Mouse (Mus musculus) midbrain, embryonic 12.5 days (tissue): ENCODE data around the gene Myh1. TPM values are rescaled to one million over a fixed set of nuclear protein-coding genes. Genes with fewer than 3 reads are reported as not detected.

Experiments
- ATAC-seq: fragments of 200-750 bp; cut with Nextera tagmentation; 2 replicates; pipeline ENCODE4 v1.8.0; 2017; ENCODE audit warnings: low read depth, moderate TSS enrichment, moderate library complexity; ENCODE audit not compliant: low FRiP score
- H3K27ac ChIP-seq: fragments of 300-500 bp; sonication (generic); replicated peaks from 2 replicates; pipeline ENCODE4 v1.5.1; 2016; ENCODE audit warnings: mild to moderate bottlenecking
- H3K27me3 ChIP-seq: fragments of 300-500 bp; sonication (generic); 2 replicates; pipeline ENCODE4 v1.6.1; 2016; ENCODE audit warnings: mild to moderate bottlenecking
- H3K36me3 ChIP-seq: fragments of 300-500 bp; sonication (generic); 2 replicates; pipeline ENCODE4 v1.6.1; 2016
- H3K4me1 ChIP-seq: fragments of 300-500 bp; sonication (generic); 2 replicates; pipeline ENCODE4 v1.6.1; 2016
- H3K4me2 ChIP-seq: fragments of 300-500 bp; sonication (generic); replicated peaks from 2 replicates; pipeline ENCODE4 v1.6.1; 2016; ENCODE audit warnings: mild to moderate bottlenecking, moderate library complexity
- H3K4me3 ChIP-seq: fragments of 300-500 bp; sonication (generic); 2 replicates; pipeline ENCODE4 v1.5.1; 2016; ENCODE audit warnings: mild to moderate bottlenecking
- H3K9ac ChIP-seq: fragments of 300-500 bp; sonication (generic); replicated peaks from 2 replicates; pipeline ENCODE4 v1.6.1; 2016; ENCODE audit warnings: mild to moderate bottlenecking, moderate library complexity
- H3K9me3 ChIP-seq: fragments of 300-500 bp; sonication (generic); 2 replicates; pipeline ENCODE4 v1.6.1; 2016; ENCODE audit warnings: mild to moderate bottlenecking
- WGBS: fragments of 180-500 bp; shearing (Covaris S2); methylation state at CpG from one replicate; pipeline ENCODE4 v1.1.7; 2016; 5-methylcytosine and 5-hydroxymethylcytosine counted together
- polyA plus RNA-seq: library from polyadenylated mRNA; unstranded; fragments of >200 nt; fragmentation: Nextera tagmentation; extraction: Ambion mirVana; gene quantifications from 2 replicates; pipeline ENCODE4 v1.2.1, GENCODE M21; 2016

The Myh1 gene
- polyA plus RNA-seq, 1 experiment from 2014 or later = not detected

- H3K27me3 ChIP-seq = no peaks in the 10 kb centered on the region
- H3K4me2 ChIP-seq = no peak overlapping the region
- no peaks in the 10 kb centered on the region for H3K36me3 ChIP-seq
- WGBS = 83% methylated on average over 2 of the region's 2 CpGs
- no peak overlapping the region for H3K27ac ChIP-seq
- no peaks in the 10 kb centered on the region for H3K9me3 ChIP-seq
- peaks cover 4% of the 10 kb centered on the region; the same call in 1 of the 2 replicates for H3K4me1 ChIP-seq
- H3K9ac ChIP-seq = no peak overlapping the region
- H3K4me3 ChIP-seq = no peak overlapping the region
- no peak for ATAC-seq
Observed at GRCm38 (mm10) chr11:67172439-67172838, 27.4 kb upstream of the Myh1 start.

GRCm38 (mm10) chr11:67176376-67176775 lies 23.5 kb upstream of the Myh1 start:
- no peak overlapping the region for H3K4me3 ChIP-seq
- no peak for ATAC-seq
- 63% methylated on average over 5 of the region's 5 CpGs for WGBS

GRCm38 (mm10) chr11:67190316-67190715 lies 9.5 kb upstream of the Myh1 start:
- WGBS = 89% methylated on average over 10 of the region's 10 CpGs
- no peak overlapping the region for H3K4me3 ChIP-seq

More at GRCm38 (mm10) chr11:67176376-67176775, 23.5 kb upstream of the Myh1 start:
- H3K9me3 ChIP-seq = no peaks in the 10 kb centered on the region
- no peak overlapping the region for H3K4me2 ChIP-seq
- H3K27ac ChIP-seq = no peak overlapping the region
- H3K4me1 ChIP-seq = no peaks in the 10 kb centered on the region
- no peaks in the 10 kb centered on the region for H3K27me3 ChIP-seq
- H3K36me3 ChIP-seq = no peaks in the 10 kb centered on the region
- no peak overlapping the region for H3K9ac ChIP-seq

GRCm38 (mm10) chr11:67190814-67191213 lies 9.0 kb upstream of the Myh1 start:
- Histone ChIP-seq H3K4me3 (no peak overlapping the region), H3K27me3 (no peaks in the 10 kb centered on the region), H3K4me2 (no peak overlapping the region), H3K9me3 (no peaks in the 10 kb centered on the region), H3K9ac (no peak overlapping the region), H3K4me1 (no peaks in the 10 kb centered on the region), H3K36me3 (no peaks in the 10 kb centered on the region), H3K27ac (no peak overlapping the region)
- no peak for ATAC-seq
- 87% methylated on average over 2 of the region's 2 CpGs for WGBS

More at GRCm38 (mm10) chr11:67190316-67190715, 9.5 kb upstream of the Myh1 start:
- H3K9ac ChIP-seq = no peak overlapping the region
- H3K27me3 ChIP-seq = no peaks in the 10 kb centered on the region
- H3K9me3 ChIP-seq = no peaks in the 10 kb centered on the region
- no peaks in the 10 kb centered on the region for H3K4me1 ChIP-seq
- H3K27ac ChIP-seq = no peak overlapping the region
- no peak for ATAC-seq
- H3K36me3 ChIP-seq = no peaks in the 10 kb centered on the region
- H3K4me2 ChIP-seq = no peak overlapping the region

GRCm38 (mm10) chr11:67191496-67191895 lies 8.4 kb upstream of the Myh1 start:
- H3K9me3 ChIP-seq = no peaks in the 10 kb centered on the region
- H3K4me3 ChIP-seq = no peak overlapping the region
- no peak overlapping the region for H3K9ac ChIP-seq
- 89% methylated on average over 14 of the region's 14 CpGs for WGBS
- no peaks in the 10 kb centered on the region for H3K36me3 ChIP-seq
- no peaks in the 10 kb centered on the region for H3K27me3 ChIP-seq
- no peak for ATAC-seq
- H3K27ac ChIP-seq = no peak overlapping the region
- H3K4me1 ChIP-seq = no peaks in the 10 kb centered on the region
- H3K4me2 ChIP-seq = no peak overlapping the region

GRCm38 (mm10) chr11:67199321-67199720 lies 531 bp upstream of the Myh1 start:
- Histone ChIP-seq H3K27me3 (no peaks in the 10 kb centered on the region), H3K4me3 (no peak overlapping the region), H3K36me3 (no peaks in the 10 kb centered on the region), H3K4me1 (no peaks in the 10 kb centered on the region), H3K27ac (no peak overlapping the region), H3K9ac (no peak overlapping the region), H3K9me3 (no peaks in the 10 kb centered on the region), H3K4me2 (no peak overlapping the region)
- no peak for ATAC-seq
- WGBS = 62% methylated on average over 1 of the region's 1 CpGs

GRCm38 (mm10) chr11:67204766-67205165 lies 4.9 kb downstream of the Myh1 start:
- H3K4me3 ChIP-seq = no peak overlapping the region
- ATAC-seq = no peak
- no peak overlapping the region for H3K27ac ChIP-seq
- H3K9ac ChIP-seq = no peak overlapping the region
- no peaks in the 10 kb centered on the region for H3K4me1 ChIP-seq
- H3K36me3 ChIP-seq = no peaks in the 10 kb centered on the region
- no peak overlapping the region for H3K4me2 ChIP-seq
- H3K27me3 ChIP-seq = no peaks in the 10 kb centered on the region
- 83% methylated on average over 3 of the region's 3 CpGs for WGBS
- no peaks in the 10 kb centered on the region for H3K9me3 ChIP-seq

- H3K9me3 ChIP-seq = no peaks in the 10 kb centered on the region
- no peak overlapping the region for H3K9ac ChIP-seq
- no peaks in the 10 kb centered on the region for H3K27me3 ChIP-seq
- 92% methylated on average over 8 of the region's 8 CpGs for WGBS
- H3K36me3 ChIP-seq = no peaks in the 10 kb centered on the region
- H3K27ac ChIP-seq = no peak overlapping the region
- H3K4me2 ChIP-seq = no peak overlapping the region
- ATAC-seq = no peak
- H3K4me1 ChIP-seq = no peaks in the 10 kb centered on the region
- H3K4me3 ChIP-seq = no peak overlapping the region
Observed at GRCm38 (mm10) chr11:67221803-67222202, 22.0 kb downstream of the Myh1 start.

GRCm38 (mm10) chr11:67224466-67224865 lies 24.6 kb downstream of the Myh1 start:
- Histone ChIP-seq H3K9me3 (no peaks in the 10 kb centered on the region), H3K9ac (no peak overlapping the region), H3K4me3 (no peak overlapping the region), H3K27me3 (no peaks in the 10 kb centered on the region), H3K4me1 (no peaks in the 10 kb centered on the region), H3K27ac (no peak overlapping the region), H3K36me3 (no peaks in the 10 kb centered on the region), H3K4me2 (no peak overlapping the region)
- 90% methylated on average over 3 of the region's 3 CpGs for WGBS
- no peak for ATAC-seq

- no peak for ATAC-seq
- no peak overlapping the region for H3K27ac ChIP-seq
- H3K4me1 ChIP-seq = no peaks in the 10 kb centered on the region
- H3K9me3 ChIP-seq = no peaks in the 10 kb centered on the region
- no peaks in the 10 kb centered on the region for H3K36me3 ChIP-seq
- WGBS = 93% methylated on average over 3 of the region's 3 CpGs
- no peaks in the 10 kb centered on the region for H3K27me3 ChIP-seq
- no peak overlapping the region for H3K9ac ChIP-seq
- no peak overlapping the region for H3K4me3 ChIP-seq
- no peak overlapping the region for H3K4me2 ChIP-seq
Observed at GRCm38 (mm10) chr11:67228731-67229130, 28.9 kb downstream of the Myh1 start.

GRCm38 (mm10) chr11:67229166-67229565 lies 29.3 kb downstream of the Myh1 start:
- no peak for ATAC-seq
- H3K9me3 ChIP-seq = no peaks in the 10 kb centered on the region
- H3K4me2 ChIP-seq = no peak overlapping the region
- no peaks in the 10 kb centered on the region for H3K4me1 ChIP-seq
- H3K27me3 ChIP-seq = no peaks in the 10 kb centered on the region
- no peaks in the 10 kb centered on the region for H3K36me3 ChIP-seq
- no peak overlapping the region for H3K4me3 ChIP-seq
- 84% methylated on average over 5 of the region's 5 CpGs for WGBS
- no peak overlapping the region for H3K27ac ChIP-seq
- no peak overlapping the region for H3K9ac ChIP-seq

- no peak overlapping the region for H3K4me2 ChIP-seq
- H3K27ac ChIP-seq = no peak overlapping the region
- H3K4me1 ChIP-seq = no peaks in the 10 kb centered on the region
- H3K36me3 ChIP-seq = no peaks in the 10 kb centered on the region
- no peak for ATAC-seq
- no peaks in the 10 kb centered on the region for H3K9me3 ChIP-seq
- no peak overlapping the region for H3K4me3 ChIP-seq
- H3K27me3 ChIP-seq = no peaks in the 10 kb centered on the region
- 88% methylated on average over 2 of the region's 2 CpGs for WGBS
- H3K9ac ChIP-seq = no peak overlapping the region
Observed at GRCm38 (mm10) chr11:67229946-67230345, 30.1 kb downstream of the Myh1 start.

GRCm38 (mm10) chr11:67235639-67236358 lies 35.9 kb downstream of the Myh1 start:
- Histone ChIP-seq H3K27ac (no peak overlapping the region), H3K27me3 (no peaks in the 10 kb centered on the region), H3K4me3 (no peak overlapping the region), H3K4me1 (no peaks in the 10 kb centered on the region), H3K9me3 (no peaks in the 10 kb centered on the region), H3K9ac (no peak overlapping the region), H3K4me2 (no peak overlapping the region), H3K36me3 (no peaks in the 10 kb centered on the region)
- ATAC-seq = no peak
- WGBS = 69% methylated on average over 5 of the region's 5 CpGs
